Mouse (Mus musculus) heart, postnatal 0 days (tissue): ENCODE data around the gene Atp2b1. TPM values are rescaled to one million over a fixed set of nuclear protein-coding genes. Genes with fewer than 3 reads are reported as not detected.

Experiments used
- ATAC-seq: fragments of 200-750 bp; cut with Nextera tagmentation; 2 replicates; pipeline ENCODE4 v1.8.0; 2017; ENCODE audit warnings: low read depth, moderate number of reproducible peaks, moderate library complexity; ENCODE audit not compliant: insufficient read depth
- DNase-seq: peaks from one replicate; pipeline ENCODE4 v3.0.0-alpha.2; 2016; ENCODE audit warnings: low spot score
- H3K27ac ChIP-seq: fragments of 300-500 bp; sonication (generic); 2 replicates; pipeline ENCODE4 v1.5.1; 2014; ENCODE audit warnings: low read depth, mild to moderate bottlenecking
- H3K27me3 ChIP-seq: fragments of 300-500 bp; sonication (generic); 2 replicates; pipeline ENCODE4 v1.6.1; 2014; ENCODE audit warnings: low read length, mixed read lengths; ENCODE audit not compliant: control insufficient read depth, insufficient read depth
- H3K36me3 ChIP-seq: fragments of 300-500 bp; sonication (generic); replicated peaks from 2 replicates; pipeline ENCODE4 v1.6.1; 2014; ENCODE audit warnings: low read length, mixed read lengths; ENCODE audit not compliant: control insufficient read depth, insufficient read depth
- H3K4me1 ChIP-seq: fragments of 300-500 bp; sonication (generic); 2 replicates; pipeline ENCODE4 v1.6.1; 2014; ENCODE audit warnings: antibody characterized with exemption; ENCODE audit not compliant: control insufficient read depth, insufficient read depth
- H3K4me2 ChIP-seq: fragments of 300-500 bp; sonication (generic); 2 replicates; pipeline ENCODE4 v1.6.1; 2014; ENCODE audit warnings: low read depth, mild to moderate bottlenecking, low read length, moderate library complexity
- H3K4me3 ChIP-seq: fragments of 300-500 bp; sonication (generic); 2 replicates; pipeline ENCODE4 v1.5.1; 2014; ENCODE audit warnings: low read depth, low read length
- H3K9ac ChIP-seq: fragments of 300-500 bp; sonication (generic); replicated peaks from 2 replicates; pipeline ENCODE4 v1.6.1; 2014; ENCODE audit warnings: low read depth, low read length, mixed read lengths
- H3K9me3 ChIP-seq: fragments of 300-500 bp; sonication (generic); replicated peaks from 2 replicates; pipeline ENCODE4 v1.6.1; 2016; ENCODE audit warnings: low read length; ENCODE audit not compliant: control insufficient read depth
- CTCF ChIP-seq: IDR thresholded peaks from 2 replicates; pipeline ENCODE4 v1.5.1; 2016; ENCODE audit warnings: antibody characterized with exemption, control low read depth, low read depth
- EP300 ChIP-seq: IDR thresholded peaks from 2 replicates; pipeline ENCODE4 v1.6.1; 2016; ENCODE audit warnings: antibody characterized with exemption, low read depth
- WGBS: fragments of 180-500 bp; shearing (Covaris S2); extraction: QIAGEN DNeasy Blood & Tissue Kit; methylation state at CpG from one replicate; pipeline ENCODE4 v1.1.7; 2014; 5-methylcytosine and 5-hydroxymethylcytosine counted together
- polyA plus RNA-seq: library from polyadenylated mRNA; unstranded; fragments of >200 nt; fragmentation: Nextera tagmentation; extraction: Ambion mirVana; gene quantifications from 2 replicates; pipeline ENCODE4 v1.2.1, GENCODE M21; 2015
- total RNA-seq: library from RNA; depleted of rRNA; stranded (reverse); fragments of >200 nt; gene quantifications from 2 replicates; pipeline ENCODE4 v1.2.3, GENCODE M21; 2014; ENCODE audit warnings: low replicate concordance

Atp2b1 gene
- total and polyA plus RNA-seq, 2 experiments from 2014 or later, result 28.3 to 67.0 TPM

DNA sequence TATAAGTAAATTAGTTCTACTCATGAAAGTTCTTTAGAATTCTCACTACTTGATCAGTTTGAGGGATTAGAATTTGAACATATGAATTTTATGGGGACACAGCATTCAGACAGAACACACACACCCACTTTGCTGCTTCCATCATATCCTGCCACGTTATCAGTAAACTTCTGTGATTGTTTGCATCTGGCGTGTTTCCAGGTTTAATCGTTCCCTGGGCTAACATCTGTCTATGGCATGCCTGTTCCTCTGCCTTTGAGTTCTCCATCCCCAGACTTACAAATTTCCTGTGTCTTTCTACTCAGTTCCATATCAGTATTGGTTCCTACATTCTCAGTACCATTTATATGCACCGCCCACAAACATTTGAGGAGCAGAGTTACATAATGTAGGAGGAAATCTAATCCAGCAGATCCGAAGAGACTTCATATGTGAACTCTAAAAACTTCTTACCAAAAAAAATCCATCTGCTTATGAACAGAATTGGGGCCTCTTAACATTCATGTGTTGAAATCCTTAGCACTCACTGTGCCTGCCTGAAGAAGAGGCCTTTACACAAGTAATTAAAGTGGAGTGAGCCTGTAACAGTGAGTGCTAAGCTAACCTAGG lies 7.2 kb upstream of the Atp2b1 start:
- Histone ChIP-seq H3K4me3 (no peak overlapping the region), H3K36me3 (no peaks in the 10 kb centered on the region), H3K27me3 (no peaks in the 10 kb centered on the region), H3K27ac (no peak overlapping the region), H3K9ac (no peak overlapping the region), H3K9me3 (no peaks in the 10 kb centered on the region), H3K4me1 (no peaks in the 10 kb centered on the region), H3K4me2 (no peak overlapping the region)
- DNase-seq (peak; percentile 11), ATAC-seq (no peak)
- WGBS, result 40% methylated on average over 5 of the region's 5 CpGs
- TF ChIP-seq EP300 (no peak), CTCF (no peak)

DNA sequence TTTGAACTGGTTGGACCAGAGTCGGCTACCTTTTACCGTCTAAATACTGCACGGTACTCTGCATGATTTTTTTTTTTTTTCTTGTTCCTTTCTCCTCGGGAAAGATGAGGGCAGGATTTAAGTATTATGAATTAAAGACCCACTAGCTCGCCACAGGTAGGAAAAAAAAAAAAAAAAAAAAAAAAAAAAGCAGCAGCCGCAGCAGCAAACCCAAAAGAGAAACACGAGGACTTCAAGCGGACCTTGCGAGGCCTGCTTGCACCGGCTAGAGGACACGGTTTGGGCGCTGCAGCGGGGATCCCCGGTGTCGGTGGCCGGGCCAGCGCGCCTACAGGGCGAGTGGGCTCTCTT lies 621 bp upstream of the Atp2b1 start:
- TF ChIP-seq CTCF (no peak), EP300 (no peak)
- peak overlapping the region; percentile 62 for H3K4me2 ChIP-seq
- H3K9ac ChIP-seq, result peak overlapping the region; percentile 91
- peaks cover 7% of the 10 kb centered on the region for H3K4me1 ChIP-seq
- H3K9me3 ChIP-seq, result no peaks in the 10 kb centered on the region
- H3K4me3 ChIP-seq, result peak overlapping the region; percentile 84
- ATAC-seq, result no peak
- no peaks in the 10 kb centered on the region for H3K36me3 ChIP-seq
- H3K27me3 ChIP-seq, result no peaks in the 10 kb centered on the region
- peak overlapping the region; percentile 99 for H3K27ac ChIP-seq
- no peak for DNase-seq
- WGBS, result under 1% methylated on average over 19 of the region's 19 CpGs

DNA sequence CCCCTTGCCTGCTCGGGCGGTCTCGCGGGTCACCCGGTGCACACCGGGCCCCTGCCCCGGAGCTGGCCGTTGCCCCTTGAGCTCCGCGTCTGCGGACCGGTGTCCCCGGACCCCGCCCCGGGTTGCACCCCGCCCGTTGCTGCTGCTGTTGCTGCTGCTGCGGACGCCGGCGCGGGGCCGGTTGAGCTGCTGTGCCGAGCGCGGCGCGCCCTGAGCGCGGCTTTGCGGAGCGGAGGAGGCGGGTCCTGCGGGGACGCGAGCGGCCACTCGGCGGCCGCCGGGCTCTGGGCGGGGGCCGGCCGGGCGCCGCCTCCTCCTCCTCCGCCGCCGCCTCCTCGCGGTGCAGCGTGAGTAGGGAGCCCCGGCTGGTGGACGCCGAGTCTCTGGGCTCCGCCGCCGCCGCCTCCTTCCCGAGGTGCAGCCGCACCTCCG lies 620 bp downstream of the Atp2b1 start:
- Histone ChIP-seq H3K27ac (peak overlapping the region; percentile 99), H3K4me2 (peak overlapping the region; percentile 83), H3K9me3 (no peaks in the 10 kb centered on the region), H3K4me3 (peak overlapping the region; percentile 84), H3K27me3 (no peaks in the 10 kb centered on the region), H3K36me3 (no peaks in the 10 kb centered on the region), H3K9ac (peak overlapping the region; percentile 91), H3K4me1 (peaks cover 7% of the 10 kb centered on the region)
- 1% methylated on average over 42 of the region's 62 CpGs for WGBS
- DNase-seq, result peak; percentile 77
- ATAC-seq, result peak; percentile 80
- TF ChIP-seq CTCF (peak; percentile 11; the same call in 1 of the 2 replicates), EP300 (no peak)

DNA sequence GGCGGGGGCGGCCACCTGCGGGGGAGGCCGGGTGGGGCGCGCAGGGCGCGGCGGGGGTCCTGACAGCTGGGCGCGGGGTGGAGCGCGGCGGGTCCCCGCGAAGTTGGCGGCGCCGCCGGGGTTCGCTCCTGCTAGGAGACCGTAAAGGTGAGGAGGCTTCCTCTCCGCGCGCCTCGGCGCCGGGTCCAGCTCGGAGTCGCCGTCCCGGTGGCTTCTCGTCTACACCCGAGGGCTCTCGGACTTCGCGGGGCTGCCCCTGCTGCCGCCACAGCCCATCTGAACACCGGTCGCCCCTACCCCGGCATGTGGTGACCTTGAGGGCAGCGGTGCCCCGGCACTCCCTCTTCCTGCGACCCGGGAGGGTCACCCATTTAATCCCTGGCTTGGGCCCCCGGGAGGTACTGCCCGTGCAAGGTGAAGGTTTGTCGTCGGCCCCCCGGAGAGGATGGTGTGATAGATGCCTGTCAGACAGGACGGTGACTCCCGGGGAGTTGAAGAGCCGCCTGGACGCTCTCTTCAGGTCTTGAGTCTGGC lies 1.3 kb downstream of the Atp2b1 start:
- Histone ChIP-seq H3K9ac (peak overlapping the region; percentile 91), H3K4me1 (peaks cover 7% of the 10 kb centered on the region), H3K27ac (peak overlapping the region; percentile 99), H3K9me3 (no peaks in the 10 kb centered on the region), H3K4me3 (peak overlapping the region; percentile 84), H3K36me3 (no peaks in the 10 kb centered on the region), H3K27me3 (no peaks in the 10 kb centered on the region), H3K4me2 (peak overlapping the region; percentile 83)
- ATAC-seq (no peak), DNase-seq (peak; percentile 12)
- TF ChIP-seq CTCF, result no peak
- no peak for TF ChIP-seq EP300
- WGBS, result under 1% methylated on average over 52 of the region's 54 CpGs

DNA sequence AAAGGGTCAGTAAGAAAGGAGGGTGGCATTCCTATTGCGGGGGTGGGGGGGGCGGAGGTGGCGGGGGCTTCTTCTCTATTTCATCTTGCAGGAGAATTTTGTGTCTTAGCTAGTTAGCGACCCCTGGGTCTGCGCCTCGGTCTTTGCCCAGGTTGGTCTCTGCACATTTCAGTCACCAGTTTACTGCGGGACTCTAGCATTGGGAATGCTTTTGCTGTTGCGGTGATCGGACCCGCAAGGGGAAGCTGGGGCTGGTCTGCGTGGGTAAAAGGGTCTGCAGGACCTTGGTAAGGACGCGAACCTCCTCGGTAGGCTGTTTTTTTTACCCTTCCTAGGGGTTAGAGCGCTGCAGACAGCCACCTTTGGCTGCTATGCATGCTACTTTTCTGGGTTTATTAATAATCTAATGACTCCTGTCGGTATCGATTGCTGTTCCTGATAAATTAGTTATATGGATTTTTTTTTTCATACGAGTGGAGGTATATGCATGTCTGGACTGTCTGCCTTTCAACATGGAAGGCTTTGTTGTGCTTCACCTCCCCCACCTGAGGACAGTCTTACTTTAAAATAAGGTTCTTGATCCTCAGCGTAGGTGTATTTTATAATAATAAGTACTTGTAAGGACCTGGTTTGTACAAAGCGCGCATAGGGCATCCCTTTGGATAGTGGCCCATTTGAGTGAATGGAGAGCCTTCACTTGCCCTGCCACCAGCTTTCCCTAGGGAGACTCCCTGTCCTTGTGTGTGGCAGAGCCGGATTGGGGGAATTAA lies 2.0 kb downstream of the Atp2b1 start:
- no peak for ATAC-seq

More for the DNA sequence above, 2.0 kb downstream of the Atp2b1 start:
- no peaks in the 10 kb centered on the region for H3K27me3 ChIP-seq
- no peak overlapping the region; the same call in 1 of the 2 replicates for H3K27ac ChIP-seq
- H3K4me2 ChIP-seq, result peak overlapping the region; percentile 83
- peak overlapping the region; percentile 84 for H3K4me3 ChIP-seq
- no peaks in the 10 kb centered on the region for H3K36me3 ChIP-seq
- H3K9me3 ChIP-seq, result no peaks in the 10 kb centered on the region
- no peak for TF ChIP-seq EP300
- no peak for TF ChIP-seq CTCF
- peaks cover 7% of the 10 kb centered on the region for H3K4me1 ChIP-seq
- peak; percentile 16 for DNase-seq
- 8% methylated on average over 22 of the region's 22 CpGs for WGBS
- H3K9ac ChIP-seq, result peak overlapping the region; percentile 91
